Mouse (Mus musculus) kidney, adult 2 months (tissue): Measurements from ENCODE around the gene Sema4d.

Source experiments
- CTCF ChIP-seq: fragments of 200-500 bp; conservative IDR thresholded peaks from 2 replicates; pipeline ENCODE4 v1.5.1; 2011; ENCODE audit warnings: low read depth, mild to moderate bottlenecking, control low read depth, low read length, moderate library complexity, mixed read lengths; ENCODE audit not compliant: insufficient read depth, insufficient read length
- POLR2A ChIP-seq: fragments of 200-500 bp; IDR thresholded peaks from one replicate; pipeline ENCODE4 v1.6.1; 2011; ENCODE audit warnings: low read depth, low read length, control low read depth

DNA sequence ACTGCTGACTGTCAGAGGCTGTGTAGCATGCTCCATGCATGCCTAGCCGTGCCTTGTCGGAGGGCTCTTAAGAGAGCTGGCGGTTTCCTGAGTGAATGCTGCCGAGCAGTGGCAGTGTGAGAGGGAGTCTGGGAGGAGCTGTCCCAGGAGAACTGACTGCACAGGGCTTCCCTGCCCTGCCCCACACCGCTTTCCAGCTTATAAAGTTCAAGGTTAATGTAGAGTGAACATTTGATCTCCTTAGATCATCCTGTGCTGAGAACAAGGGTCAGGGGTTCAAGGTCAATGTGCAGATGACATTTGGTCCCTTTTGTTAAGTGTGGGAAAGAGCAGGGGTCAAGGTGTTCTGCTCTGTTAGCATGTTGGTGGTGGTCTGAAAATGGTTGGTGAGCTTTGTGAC is 112.5 kb downstream of the Sema4d start:
- TF ChIP-seq CTCF (no peak), POLR2A (no peak)
